Mouse (Mus musculus): Measurements from ENCODE around the gene Rev1.

Rev1 gene

GRCm38 (mm10) chr1:38129501-38130267 is at the start of gene Rev1:
Rev1 (minus strand) TSS chr1:38129801.
- DNase-seq (ENCODE audit: extremely low spot score, low read depth, low spot score) = peak; percentile 42

- DNase-seq (ENCODE audit: extremely low spot score, low read depth, low spot score) = no peak
Observed at GRCm38 (mm10) chr1:38178929-38179328, 49.3 kb upstream of the Rev1 start.

GRCm38 (mm10) chr1:38176077-38176476 is 46.5 kb upstream of the Rev1 start:
- DNase-seq (ENCODE audit: extremely low spot score, low read depth, low spot score) = no peak

- no peak for DNase-seq (ENCODE audit: extremely low spot score, low read depth, low spot score)
Observed at GRCm38 (mm10) chr1:38171874-38172273, 42.3 kb upstream of the Rev1 start.

DNA sequence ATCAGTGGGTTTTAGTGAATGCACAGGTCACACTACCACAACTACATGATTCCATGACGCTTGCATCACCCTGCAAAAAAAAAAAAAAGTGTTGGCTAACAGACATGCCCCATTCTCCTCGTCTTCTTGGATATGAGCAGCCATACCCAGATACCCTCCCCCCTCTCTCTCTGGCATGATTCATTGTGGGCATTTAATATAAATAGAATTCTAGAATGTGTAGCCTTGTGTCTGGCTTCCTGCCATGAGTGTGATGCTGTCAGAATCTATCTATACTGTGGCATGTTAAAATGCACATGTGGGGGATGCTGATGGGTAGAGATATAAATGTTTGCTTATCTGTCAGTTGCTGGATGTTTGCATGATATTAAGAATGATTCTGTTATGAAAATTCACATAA is 36.1 kb upstream of the Rev1 start:
- no peak for DNase-seq (ENCODE audit: extremely low spot score, low read depth, low spot score)

DNA sequence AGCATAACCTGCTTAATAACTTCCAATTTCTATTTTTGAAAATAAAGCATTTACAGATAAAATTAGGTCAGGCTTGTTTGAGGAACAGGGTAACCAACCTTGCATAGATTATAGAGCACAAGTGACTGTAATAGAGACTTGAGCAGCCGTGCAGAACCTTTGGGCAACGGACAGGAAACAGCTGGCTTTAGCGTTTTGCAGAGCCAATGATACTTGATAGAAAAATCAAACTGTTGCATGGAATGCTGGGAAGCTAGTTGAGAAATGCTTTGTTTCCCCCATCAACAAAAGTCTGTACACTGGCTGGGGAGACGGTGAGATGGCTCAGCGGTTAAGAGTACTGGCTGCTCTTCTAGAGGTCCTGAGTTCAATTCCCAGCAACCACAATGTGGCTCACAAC is 20.5 kb upstream of the Rev1 start:
- DNase-seq (ENCODE audit: extremely low spot score, low read depth, low spot score) = no peak

DNA sequence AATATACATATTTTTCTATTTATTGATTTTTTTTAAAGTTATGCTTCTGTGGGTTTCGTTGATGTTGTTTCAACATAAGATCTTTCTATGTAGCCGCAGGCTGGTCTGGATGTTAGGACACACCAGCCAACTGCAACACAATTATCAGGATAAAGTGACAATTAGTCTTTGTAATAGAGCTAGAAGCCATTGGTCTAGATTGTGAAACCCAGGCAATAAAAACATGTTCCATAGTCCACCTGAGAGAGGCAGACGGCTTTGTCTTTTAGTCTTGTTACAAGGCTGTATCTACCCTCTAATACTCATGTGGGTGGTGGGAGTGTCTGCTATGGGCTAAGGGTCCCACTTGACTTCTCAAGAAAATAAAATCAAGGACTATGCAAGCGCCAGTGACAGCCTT is 16.4 kb upstream of the Rev1 start:
- no peak for DNase-seq (ENCODE audit: extremely low spot score, low read depth, low spot score)

DNA sequence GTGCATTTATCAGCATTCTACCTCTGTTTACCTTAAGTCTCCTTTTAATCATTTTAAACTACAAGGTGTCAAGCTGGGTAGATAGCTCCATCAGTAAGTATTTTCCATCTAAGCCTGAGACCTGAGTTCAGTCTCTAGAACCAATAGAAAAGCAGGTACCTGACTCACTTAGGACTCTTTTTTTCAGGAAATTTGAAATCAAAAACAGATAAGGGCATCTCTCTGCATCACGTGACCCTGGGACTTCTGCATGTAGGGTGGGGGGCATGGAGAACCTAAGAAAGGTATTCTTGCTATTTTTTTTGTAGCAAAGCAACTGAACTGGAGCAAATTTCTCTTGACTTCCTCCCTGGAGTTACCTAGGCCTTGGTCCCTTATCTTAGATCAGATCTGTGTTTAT is 11.8 kb upstream of the Rev1 start:
- no peak for DNase-seq (ENCODE audit: extremely low spot score, low read depth, low spot score)

GRCm38 (mm10) chr1:38140911-38141310 is 11.3 kb upstream of the Rev1 start:
- no peak for DNase-seq (ENCODE audit: extremely low spot score, low read depth, low spot score)

- no peak for DNase-seq (ENCODE audit: extremely low spot score, low read depth, low spot score)
Observed at GRCm38 (mm10) chr1:38139396-38139795, 9.8 kb upstream of the Rev1 start.

- no peak for DNase-seq (ENCODE audit: extremely low spot score, low read depth, low spot score)
Observed at GRCm38 (mm10) chr1:38132942-38133341, 3.3 kb upstream of the Rev1 start.

GRCm38 (mm10) chr1:38130715-38131483 is 1.3 kb upstream of the Rev1 start:
- DNase-seq (ENCODE audit: extremely low spot score, low read depth, low spot score) = no peak

DNA sequence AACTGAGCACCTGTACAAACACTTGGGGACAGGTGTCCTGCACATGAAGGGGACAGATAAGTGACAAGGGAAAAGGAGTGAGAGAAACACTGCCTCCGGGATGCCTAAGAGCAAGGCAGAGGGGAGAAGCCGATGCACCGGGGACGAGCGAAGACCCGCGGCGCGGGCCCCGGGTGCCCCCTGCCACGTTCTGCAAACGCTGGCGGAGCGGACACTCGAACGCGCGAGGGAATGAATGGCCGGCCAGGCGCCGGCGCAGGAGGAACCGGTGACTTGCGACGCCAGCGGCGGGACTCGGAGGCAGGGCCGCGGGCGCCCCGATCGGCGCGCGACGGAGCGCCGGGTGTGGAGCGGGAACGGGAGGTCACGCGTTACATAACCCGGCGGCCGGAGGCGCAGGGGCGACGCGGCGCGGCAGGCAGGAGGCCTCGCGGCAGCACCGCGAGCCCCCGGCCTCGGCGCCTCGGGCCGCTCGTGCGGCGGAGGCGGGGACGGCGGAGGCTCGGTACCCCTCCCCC is 623 bp downstream of the Rev1 start:
- no peak for DNase-seq (ENCODE audit: extremely low spot score, low read depth, low spot score)

- no peak for DNase-seq (ENCODE audit: extremely low spot score, low read depth, low spot score)
Observed at GRCm38 (mm10) chr1:38127036-38127435, 2.6 kb downstream of the Rev1 start.

DNA sequence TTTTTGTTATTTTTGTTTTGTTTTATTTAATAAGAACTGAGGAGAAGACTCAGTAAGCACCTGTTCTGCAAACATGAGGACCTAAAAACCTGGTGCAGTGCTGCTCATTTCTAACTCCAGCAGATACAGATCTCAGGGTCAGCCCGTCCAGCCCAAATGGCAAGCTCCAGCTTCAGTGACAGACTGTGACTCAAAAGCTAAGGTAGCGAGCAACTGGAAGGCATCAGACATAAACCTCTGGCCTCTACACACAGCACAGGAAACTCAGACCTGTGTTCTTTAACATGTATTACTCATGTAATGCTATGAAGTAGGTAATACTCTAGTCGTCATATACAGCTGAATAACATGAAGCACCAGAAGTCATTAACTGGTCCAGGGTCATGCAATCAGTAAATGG is 3.2 kb downstream of the Rev1 start:
- no peak for DNase-seq (ENCODE audit: extremely low spot score, low read depth, low spot score)

- no peak for DNase-seq (ENCODE audit: extremely low spot score, low read depth, low spot score)
Observed at GRCm38 (mm10) chr1:38124261-38124660, 5.3 kb downstream of the Rev1 start.

GRCm38 (mm10) chr1:38120877-38121276 is 8.7 kb downstream of the Rev1 start:
- DNase-seq (ENCODE audit: extremely low spot score, low read depth, low spot score) = no peak

GRCm38 (mm10) chr1:38118624-38119023 is 11.0 kb downstream of the Rev1 start:
- no peak for DNase-seq (ENCODE audit: extremely low spot score, low read depth, low spot score)

DNA sequence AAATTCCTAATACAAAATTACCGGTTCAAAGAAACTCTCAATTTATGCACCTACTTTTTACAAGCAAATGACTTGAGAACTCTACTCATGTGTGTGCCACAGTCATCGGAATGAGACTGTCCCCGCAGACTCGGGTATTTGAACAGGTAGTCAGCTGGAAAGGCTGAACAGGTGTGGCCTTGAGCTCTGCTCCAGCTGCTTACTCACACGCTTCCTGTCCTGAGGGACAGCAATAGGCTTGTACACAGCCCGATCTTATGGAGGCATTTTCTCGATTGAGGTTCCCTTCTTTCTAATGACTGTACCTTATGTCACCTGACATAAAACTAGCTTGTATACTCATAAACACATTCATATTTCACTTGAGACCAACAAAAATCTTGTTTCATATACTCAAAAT is 19.8 kb downstream of the Rev1 start:
- DNase-seq (ENCODE audit: extremely low spot score, low read depth, low spot score) = no peak

DNA sequence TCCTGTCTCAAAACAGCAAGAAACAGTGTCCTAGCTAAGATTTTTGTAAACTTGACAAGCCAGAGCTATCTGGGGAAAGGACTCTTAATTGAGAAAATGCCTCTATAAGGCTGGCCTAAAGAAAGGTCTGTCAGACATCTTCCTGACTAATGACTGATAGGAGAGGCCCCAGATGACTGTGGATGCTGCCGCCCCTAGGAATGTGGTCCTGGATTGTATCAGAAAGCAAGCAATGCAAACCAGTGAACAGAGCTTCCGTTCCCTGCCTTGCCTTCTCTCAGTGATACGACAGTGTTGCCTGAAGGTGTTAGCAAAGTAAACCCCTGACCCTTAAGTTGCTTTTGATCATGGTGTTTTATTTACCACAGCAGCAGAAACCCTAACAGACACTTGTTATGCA is 25.8 kb downstream of the Rev1 start:
- DNase-seq (ENCODE audit: extremely low spot score, low read depth, low spot score) = no peak

GRCm38 (mm10) chr1:38103214-38103613 is 26.4 kb downstream of the Rev1 start:
- no peak for DNase-seq (ENCODE audit: extremely low spot score, low read depth, low spot score)

- DNase-seq (ENCODE audit: extremely low spot score, low read depth, low spot score) = no peak
Observed at GRCm38 (mm10) chr1:38081316-38081715, 48.3 kb downstream of the Rev1 start.

All from hindlimb bud, embryonic 11.5 days (tissue).